Mouse (Mus musculus) midbrain, embryonic 10.5 days (tissue): ENCODE data around the gene Gng4. TPM values are rescaled to one million over a fixed set of nuclear protein-coding genes. Genes with fewer than 3 reads are reported as not detected.

Source experiments
- polyA plus RNA-seq: library from polyadenylated mRNA; unstranded; fragments of >200 nt; fragmentation: Nextera tagmentation; extraction: Ambion mirVana; gene quantifications from 2 replicates; pipeline ENCODE4 v1.2.1, GENCODE M21; 2016

Gene Gng4
- polyA plus RNA-seq, 1 experiment from 2014 or later = 0.53 TPM

Other genes with a start within 250 kb of the Gng4 start
- 1.9 and 3.3 TPM in 2 replicates for gene Lyst, start 193.7 kb upstream of the Gng4 start, polyA plus RNA-seq
- gene B3galnt2, start 170.4 kb downstream of the Gng4 start, polyA plus RNA-seq = 37.9 and 44.3 TPM in 2 replicates